Mouse (Mus musculus): ENCODE data around the gene Cyth1.

- no peak for TF ChIP-seq POLR2A (IDR thresholded peaks at IDR 0.05; ENCODE audit: low read depth, low read length)
- no peak for TF ChIP-seq CTCF (conservative IDR thresholded peaks at IDR 0.05; ENCODE audit: insufficient read depth, insufficient read length, low read depth, low read length)
Measured at GRCm38 (mm10) chr11:118130534-118130933, 117.9 kb downstream of the Cyth1 start, which contains the start of gene Dnah17.

All from kidney, adult 2 months (tissue).